Mouse (Mus musculus) lung, postnatal 0 days (tissue): ENCODE measurements around the gene Itga7.

ENCODE experiments used
- CTCF ChIP-seq: IDR thresholded peaks from 2 replicates; pipeline ENCODE4 v1.5.1; 2016; ENCODE audit warnings: antibody characterized with exemption, mild to moderate bottlenecking
- EP300 ChIP-seq: IDR thresholded peaks from 2 replicates; pipeline ENCODE4 v1.6.1; 2016; ENCODE audit warnings: antibody characterized with exemption, mild to moderate bottlenecking, control low read depth

DNA sequence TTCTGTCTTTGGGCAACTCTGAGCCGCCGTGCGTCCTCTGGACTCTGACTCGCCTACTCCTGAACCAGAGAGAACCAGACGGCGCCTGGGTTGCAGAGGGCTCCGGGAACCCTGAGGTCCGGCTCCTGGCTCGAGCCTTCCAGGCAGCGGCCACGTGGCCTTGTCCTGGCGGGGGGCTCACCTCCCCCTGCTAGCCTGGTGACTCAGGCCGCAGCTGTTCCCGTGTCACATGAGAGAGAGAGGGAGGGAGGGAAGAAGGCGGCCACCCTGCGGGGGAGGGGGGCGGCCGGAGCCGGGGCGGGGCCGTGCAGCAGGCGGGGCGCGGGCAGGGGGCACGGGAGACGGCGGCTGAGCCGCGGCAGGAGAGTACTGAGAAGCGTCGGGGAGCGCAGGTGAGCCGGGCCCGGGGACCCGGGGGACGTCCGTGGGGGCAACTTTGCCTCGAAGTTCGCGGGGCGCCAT is 24.0 kb upstream of the Itga7 start:
- TF ChIP-seq CTCF, result no peak
- no peak; the same call in 1 of the 2 replicates for TF ChIP-seq EP300
